Mouse (Mus musculus): ENCODE results near the gene Pim1.

Gene Pim1

GRCm38 (mm10) chr17:29465405-29466010 lies 25.0 kb upstream of the Pim1 start:
- DNase-seq (ENCODE audit: low spot score): no peak

GRCm38 (mm10) chr17:29467030-29467429 lies 23.5 kb upstream of the Pim1 start:
- no peak for DNase-seq (ENCODE audit: low spot score)

DNA sequence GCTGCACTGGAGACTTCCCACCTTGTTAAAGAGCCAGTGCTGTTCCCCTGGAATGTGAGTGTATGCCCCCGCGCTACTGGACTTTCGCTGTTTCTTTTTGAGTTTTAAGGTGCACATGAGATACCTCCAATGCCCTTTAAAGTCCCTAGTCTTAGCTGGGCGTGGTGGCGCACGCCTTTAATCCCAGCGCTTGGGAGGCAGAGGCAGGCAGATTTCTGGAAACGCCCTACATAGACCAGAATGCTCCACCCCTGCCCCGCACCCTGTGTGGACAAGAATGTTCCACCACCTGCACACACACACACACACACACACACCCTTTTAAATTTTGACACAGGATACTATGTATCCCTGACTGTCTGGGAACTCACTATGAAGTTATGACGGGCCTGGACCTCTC lies 17.1 kb upstream of the Pim1 start:
- DNase-seq (ENCODE audit: low spot score): no peak

- DNase-seq (ENCODE audit: low spot score): no peak
Observed at GRCm38 (mm10) chr17:29474036-29474435, 16.5 kb upstream of the Pim1 start.

GRCm38 (mm10) chr17:29475142-29475541 lies 15.4 kb upstream of the Pim1 start:
- no peak for DNase-seq (ENCODE audit: low spot score)

DNA sequence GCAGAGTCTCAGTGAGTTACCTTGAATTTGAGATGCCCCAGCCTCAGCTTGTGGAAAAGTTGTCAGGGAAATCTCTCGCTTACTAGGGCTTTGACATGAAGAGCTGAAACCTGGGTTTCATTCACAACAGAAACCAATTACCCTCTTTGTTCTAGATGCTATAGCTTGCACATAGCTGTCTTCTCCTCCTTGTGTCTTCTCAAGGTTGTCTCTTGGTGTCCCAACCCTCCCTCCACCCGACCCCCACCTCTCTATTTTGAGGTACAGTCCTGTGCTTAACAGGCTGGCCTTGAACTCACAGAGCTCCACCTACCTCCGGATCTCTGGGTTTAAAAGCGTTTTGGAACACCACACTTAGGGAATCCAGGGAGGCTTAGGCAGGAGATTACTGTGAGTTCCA lies 14.1 kb upstream of the Pim1 start:
- DNase-seq (ENCODE audit: low spot score): no peak

DNA sequence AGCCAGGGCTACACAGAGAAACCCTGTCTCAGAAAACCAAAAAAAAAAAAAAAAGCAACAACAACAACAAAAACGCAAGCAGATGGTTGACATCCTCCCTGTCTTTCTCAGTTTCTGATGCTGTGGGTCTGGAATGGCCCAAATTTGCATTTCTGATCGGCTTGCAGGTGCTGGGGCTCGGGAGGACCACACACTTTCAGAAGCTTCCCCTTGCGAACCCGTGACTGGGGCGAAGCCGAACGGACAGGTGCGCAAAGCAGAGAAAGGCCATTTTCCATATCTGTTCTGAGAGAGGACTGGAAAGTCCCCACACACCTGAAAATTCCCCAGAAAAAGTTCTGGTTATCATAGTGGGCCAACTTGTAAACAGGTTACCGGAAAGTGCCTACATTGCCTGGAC lies 13.2 kb upstream of the Pim1 start:
- no peak for DNase-seq (ENCODE audit: low spot score)

DNA sequence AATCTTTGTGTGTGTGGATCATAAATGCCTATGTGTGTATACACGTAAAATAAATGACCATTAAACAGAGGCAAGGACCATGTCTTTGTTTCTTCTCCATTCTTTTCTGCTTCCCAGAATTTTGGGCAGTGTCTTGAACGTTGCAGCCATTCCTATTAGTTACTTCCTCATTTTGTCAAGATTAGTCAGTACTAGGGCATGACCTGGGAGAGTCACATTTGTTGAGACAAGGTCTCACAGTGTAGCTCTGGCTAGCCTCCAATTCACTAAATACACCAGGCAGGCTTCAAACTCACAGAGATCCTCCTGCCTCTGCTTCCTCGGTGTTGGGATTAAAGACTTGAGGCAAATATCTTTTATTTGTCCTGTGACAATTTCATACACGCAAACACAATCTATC lies 12.3 kb upstream of the Pim1 start:
- no peak for DNase-seq (ENCODE audit: low spot score)

DNA sequence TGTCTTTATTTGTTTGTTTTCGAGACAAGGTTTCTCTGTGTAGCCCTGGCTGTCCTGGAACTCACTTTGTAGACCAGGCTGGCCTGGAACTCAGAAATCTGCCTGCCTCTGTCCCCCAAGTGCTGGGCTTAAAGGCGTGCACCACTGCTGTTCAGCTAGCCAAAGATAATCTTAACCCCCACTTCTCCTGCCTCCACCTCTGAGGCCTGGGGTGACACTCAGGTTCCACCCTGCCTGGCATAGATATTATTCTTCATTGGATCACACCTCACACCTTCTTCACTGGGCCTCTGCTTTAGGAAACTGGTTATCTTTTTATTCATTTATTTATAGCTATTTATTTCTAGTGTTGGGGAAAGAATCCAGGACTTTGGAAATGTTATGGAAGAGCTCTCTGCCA lies 10.3 kb upstream of the Pim1 start:
- DNase-seq (ENCODE audit: low spot score): no peak

GRCm38 (mm10) chr17:29482632-29483031 lies 7.9 kb upstream of the Pim1 start:
- no peak for DNase-seq (ENCODE audit: low spot score)

DNA sequence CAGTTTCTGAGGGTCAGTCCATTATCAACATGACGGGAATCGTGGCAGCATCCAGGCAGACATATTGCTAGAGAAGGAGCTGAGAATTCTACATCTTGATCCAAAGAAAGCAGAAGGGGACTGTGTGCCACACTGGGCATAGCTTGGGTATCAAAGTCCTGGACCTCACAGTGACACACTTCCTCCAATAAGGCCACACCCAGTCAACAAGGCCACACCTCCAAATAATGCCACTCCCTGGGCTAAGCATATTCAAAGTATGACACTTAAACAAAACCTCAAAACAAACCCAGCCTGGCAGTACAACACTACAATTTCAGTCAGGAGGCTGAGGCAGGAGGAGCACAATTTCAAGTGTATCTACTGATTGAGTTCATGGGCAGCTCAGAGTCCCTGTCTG lies 7.3 kb upstream of the Pim1 start:
- no peak for DNase-seq (ENCODE audit: low spot score)

- DNase-seq (ENCODE audit: low spot score): no peak
Observed at GRCm38 (mm10) chr17:29484431-29484830, 6.1 kb upstream of the Pim1 start.

DNA sequence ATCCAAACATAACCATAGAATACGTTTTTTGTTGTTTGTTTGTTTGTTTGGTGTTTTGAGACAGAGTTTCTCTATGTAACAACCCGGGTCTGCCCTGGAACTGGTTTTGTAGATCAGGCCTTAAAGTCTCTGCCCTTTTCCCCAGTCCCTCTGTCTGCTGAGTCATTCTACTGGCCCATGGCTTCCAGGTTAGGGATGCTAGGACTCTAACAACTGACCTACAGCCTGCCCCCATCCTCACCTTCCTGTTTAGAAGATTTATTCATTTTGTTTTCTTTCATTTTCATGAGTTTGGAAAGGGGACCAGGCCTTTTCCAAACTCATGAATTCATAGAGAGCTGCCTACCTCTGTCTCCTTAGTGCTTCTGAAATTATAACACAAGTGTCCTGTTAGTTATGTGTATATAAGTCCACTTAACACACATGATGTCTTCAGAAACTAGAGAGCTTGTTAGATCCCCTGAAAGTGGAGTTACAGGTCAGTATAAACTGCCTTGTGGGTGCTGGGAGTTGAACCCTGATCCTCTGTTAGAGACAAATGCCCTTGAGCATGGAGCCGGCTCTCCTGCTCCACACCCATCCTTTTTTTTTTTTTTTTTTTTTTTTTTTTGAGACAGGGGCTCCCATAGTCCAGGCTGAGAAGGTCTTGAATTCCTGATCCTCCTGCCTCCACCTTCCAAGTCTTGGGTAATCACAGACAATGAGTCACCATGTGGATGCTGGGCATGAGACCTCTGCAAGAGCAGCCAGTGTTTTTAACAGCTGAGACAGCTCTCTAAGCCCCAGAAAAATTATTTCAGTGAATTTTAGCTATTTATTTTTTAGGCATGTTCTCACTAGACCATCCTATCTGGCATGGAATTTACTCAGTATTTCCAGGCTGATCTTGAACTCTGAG lies 5.0 kb upstream of the Pim1 start:
- no peak for DNase-seq (ENCODE audit: low spot score)

GRCm38 (mm10) chr17:29488257-29488977 lies 2.1 kb upstream of the Pim1 start:
- no peak for DNase-seq (ENCODE audit: low spot score)

GRCm38 (mm10) chr17:29488978-29489970 lies 1.3 kb upstream of the Pim1 start:
- DNase-seq (ENCODE audit: low spot score): peak; percentile 7

- peak; percentile 96 for DNase-seq (ENCODE audit: low spot score)
Observed at GRCm38 (mm10) chr17:29489971-29490712, 411 bp upstream of the Pim1 start.

DNA sequence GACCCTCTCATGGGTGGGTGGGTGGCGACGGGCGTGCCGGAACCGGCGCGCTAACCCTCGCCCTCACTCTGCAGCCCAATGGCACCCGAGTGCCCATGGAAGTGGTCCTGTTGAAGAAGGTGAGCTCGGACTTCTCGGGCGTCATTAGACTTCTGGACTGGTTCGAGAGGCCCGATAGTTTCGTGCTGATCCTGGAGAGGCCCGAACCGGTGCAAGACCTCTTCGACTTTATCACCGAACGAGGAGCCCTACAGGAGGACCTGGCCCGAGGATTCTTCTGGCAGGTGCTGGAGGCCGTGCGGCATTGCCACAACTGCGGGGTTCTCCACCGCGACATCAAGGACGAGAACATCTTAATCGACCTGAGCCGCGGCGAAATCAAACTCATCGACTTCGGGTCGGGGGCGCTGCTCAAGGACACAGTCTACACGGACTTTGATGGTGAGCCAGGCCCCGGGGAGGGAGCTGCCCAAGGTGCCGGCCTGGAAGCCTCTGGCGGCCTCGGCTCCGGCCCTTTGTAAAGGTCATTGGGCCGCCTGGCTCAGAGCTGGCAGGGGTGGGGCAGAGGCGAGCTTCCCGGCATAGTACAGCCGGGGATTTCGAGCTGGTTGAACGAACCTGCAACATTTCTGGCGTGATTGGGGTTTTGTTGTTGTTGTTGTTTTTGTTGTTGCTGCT lies 1.2 kb downstream of the Pim1 start:
- peak; percentile 23 for DNase-seq (ENCODE audit: low spot score)

DNA sequence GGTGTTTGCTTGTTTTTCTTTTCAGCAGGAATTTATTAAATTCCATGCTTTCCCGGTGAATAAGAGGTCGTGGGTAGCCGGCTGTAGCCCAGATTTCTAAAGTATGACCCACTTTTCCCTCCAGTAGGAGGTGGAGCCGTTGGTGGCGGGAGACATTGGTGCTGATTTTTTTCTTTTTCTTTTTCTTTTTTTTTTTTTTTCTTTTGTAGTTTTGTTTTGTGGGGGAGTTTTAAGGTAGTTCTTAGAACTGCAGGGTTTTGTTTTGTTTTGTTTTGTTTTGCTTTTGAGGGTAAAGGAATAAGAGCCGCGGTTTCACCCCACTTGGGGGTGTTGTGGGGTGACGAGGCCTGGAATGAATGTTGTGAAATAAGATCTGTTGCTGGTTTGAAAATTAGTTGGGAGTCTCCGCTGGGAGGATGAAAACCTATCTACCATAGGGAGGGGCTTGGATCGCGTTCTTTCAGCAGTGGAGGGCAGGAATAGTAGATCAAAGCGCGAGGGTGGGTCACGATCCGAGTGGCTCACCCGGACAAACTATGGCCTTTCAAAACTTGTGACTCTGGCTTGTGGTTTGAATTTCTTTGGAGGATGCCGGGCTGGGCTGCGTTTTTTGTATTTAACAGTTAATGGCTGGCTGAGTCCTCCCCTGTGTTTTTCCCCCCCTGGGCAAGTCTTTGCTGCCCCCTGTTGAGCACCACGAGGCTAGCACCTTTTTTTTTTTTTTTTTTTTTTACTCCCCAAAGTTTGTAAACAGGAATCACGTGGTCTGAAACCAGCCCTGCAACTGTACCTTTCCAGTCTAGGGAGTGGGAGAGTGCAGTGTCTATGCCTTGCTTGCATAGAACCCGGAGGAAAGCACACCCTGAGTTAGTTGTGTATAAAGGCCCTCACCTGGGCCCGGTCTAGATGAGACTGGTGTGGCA lies 2.0 kb downstream of the Pim1 start:
- peak; percentile 46 for DNase-seq (ENCODE audit: low spot score)

- no peak for DNase-seq (ENCODE audit: low spot score)
Observed at GRCm38 (mm10) chr17:29493461-29493980, 3.0 kb downstream of the Pim1 start.

Measured in layer of hippocampus, adult 11-12 months (tissue).